Comparison of ENCODE assay signal across 35 mouse cellular contexts in the genomic region with DNA sequence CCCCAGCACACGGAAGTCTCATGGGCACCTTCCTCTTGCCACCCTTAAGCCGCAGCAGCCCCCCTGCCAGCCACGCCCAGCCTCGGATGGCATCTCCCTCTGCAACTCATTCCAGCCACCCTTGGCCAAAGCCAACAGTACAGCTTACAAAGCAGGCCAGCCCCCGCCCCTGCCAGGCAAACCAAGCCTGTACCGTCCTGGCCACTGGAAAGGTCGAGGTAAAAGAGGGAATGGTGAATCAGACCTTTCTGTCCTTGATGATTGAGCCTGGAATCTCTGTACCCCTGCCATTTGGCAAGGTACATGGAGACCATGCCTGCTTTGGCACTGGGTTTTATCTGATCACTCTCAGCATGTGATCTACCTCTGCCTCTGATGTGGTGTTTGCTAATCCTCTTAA. TPM values are rescaled to one million over a fixed set of nuclear protein-coding genes. Genes with fewer than 3 reads are reported as not detected.
A peak's percentile ranks its signal among the peaks of the same experiment; 100 is the strongest.
DNase-seq lines count a peak whose midpoint lies in the region; ATAC-seq and TF ChIP-seq lines count a peak whose summit lies in the region.
"Had no signal": no experiment of that assay in that cellular context is flagged by ENCODE, and none has a peak within 500 bp of the region (broad histone marks: within the 10 kb centered on the region; RNA-seq: fewer than 3 reads in every experiment).

No protein-coding gene starts in this region.

- 0 out of 2 replicates have a peak, but pooled peaks have one; percentile 36 for ATAC-seq in midbrain, embryonic 16.5 days
- no peak for ATAC-seq in midbrain, embryonic 11.5 days (ENCODE audit: low FRiP score)
- ATAC-seq: activated CD4-positive, CD25-positive, alpha-beta regulatory T cell, adult 4 months; forebrain, embryonic 14.5 days; liver, postnatal 0 days; lung, postnatal 0 days had no signal

- TF ChIP-seq POLR2A in heart, adult 2 months (IDR thresholded peaks at IDR 0.05; ENCODE audit: insufficient read depth, low read depth, low read length) = no peak

- H3K4me2 ChIP-seq in midbrain, embryonic 16.5 days (ENCODE audit: low read length) = no peak overlapping the region
- no peak overlapping the region for H3K4me2 ChIP-seq in midbrain, embryonic 11.5 days
- H3K4me2 ChIP-seq: embryonic facial prominence, embryonic 12.5 days; hindbrain, embryonic 13.5 days; midbrain, embryonic 12.5 days; neural tube, embryonic 15.5 days; stomach, embryonic 15.5 days had no signal

- peaks cover 59% of the 10 kb centered on the region for H3K36me3 ChIP-seq in heart, adult 2 months (ENCODE audit: control insufficient read depth, insufficient read depth, low read length)
- H3K36me3 ChIP-seq in midbrain, embryonic 16.5 days (ENCODE audit: control insufficient read depth, insufficient read depth, low read length) = peaks cover 31% of the 10 kb centered on the region
- H3K36me3 ChIP-seq in midbrain, embryonic 11.5 days (ENCODE audit: control insufficient read depth, insufficient read depth, low read length) = peaks cover 12% of the 10 kb centered on the region

- DNase-seq in heart, adult 2 months = no peak
- DNase-seq in heart, postnatal 25 days (ENCODE audit: low spot score) = no peak
- DNase-seq in midbrain, embryonic 11.5 days (ENCODE audit: low spot score, missing footprints) = no peak
- peak; percentile 65 for DNase-seq in adrenal gland, postnatal 25 days
- no peak for DNase-seq in natural killer cell, adult 2 months (ENCODE audit: low spot score in 2 of 2)
- no peak for DNase-seq in cerebellum, postnatal 25 days
- DNase-seq: cerebellum, adult 11 months; cerebellum, postnatal 10 days; gastrocnemius, postnatal 36 days; heart, postnatal 36 days; kidney, adult 2 months; liver; liver, postnatal 0 days; right cerebral cortex, adult 18-20 months; right cerebral cortex, postnatal 4 days; thymus, postnatal 25 days had no signal

- WGBS in heart, adult 2 months = 76% methylated on average over 7 of the region's 7 CpGs
- WGBS in midbrain, embryonic 16.5 days = 87% methylated on average over 7 of the region's 7 CpGs
- 91% methylated on average over 7 of the region's 7 CpGs for WGBS in midbrain, embryonic 11.5 days

- peaks cover 5% of the 10 kb centered on the region for H3K4me1 ChIP-seq in heart, adult 2 months (ENCODE audit: control insufficient read depth, insufficient read depth, low read length)
- no peaks in the 10 kb centered on the region for H3K4me1 ChIP-seq in midbrain, embryonic 16.5 days (ENCODE audit: control insufficient read depth, insufficient read depth, low read length)
- H3K4me1 ChIP-seq in midbrain, embryonic 11.5 days (ENCODE audit: control insufficient read depth, insufficient read depth, low read length) = no peaks in the 10 kb centered on the region
- H3K4me1 ChIP-seq: embryonic facial prominence, embryonic 12.5 days; hindbrain, embryonic 13.5 days; midbrain, embryonic 12.5 days; neural tube, embryonic 15.5 days; stomach, embryonic 15.5 days had no signal

- no peak for TF ChIP-seq EP300 in heart, adult 2 months (IDR thresholded peaks at IDR 0.05; ENCODE audit: insufficient read depth, low read depth, low read length)

- no peaks in the 10 kb centered on the region for H3K27me3 ChIP-seq in heart, adult 2 months (ENCODE audit: control insufficient read depth, insufficient read depth, low read length)
- no peaks in the 10 kb centered on the region for H3K27me3 ChIP-seq in midbrain, embryonic 16.5 days (ENCODE audit: control insufficient read depth, insufficient read depth, low read depth, low read length)
- no peaks in the 10 kb centered on the region for H3K27me3 ChIP-seq in midbrain, embryonic 11.5 days (ENCODE audit: control insufficient read depth, insufficient read depth, low read length)
- H3K27me3 ChIP-seq: embryonic facial prominence, embryonic 12.5 days; hindbrain, embryonic 13.5 days; midbrain, embryonic 12.5 days; neural tube, embryonic 15.5 days; stomach, embryonic 15.5 days had no signal

- peak overlapping the region; percentile 13 for H3K27ac ChIP-seq in heart, adult 2 months
- no peak overlapping the region for H3K27ac ChIP-seq in midbrain, embryonic 16.5 days (ENCODE audit: low read length)
- H3K27ac ChIP-seq in midbrain, embryonic 11.5 days (ENCODE audit: low read depth, low read length) = no peak overlapping the region
- H3K27ac ChIP-seq: embryonic facial prominence, embryonic 12.5 days; hindbrain, embryonic 13.5 days; kidney, postnatal 0 days; left cerebral cortex, adult 2 months; midbrain, embryonic 12.5 days; neural tube, embryonic 15.5 days; stomach, embryonic 15.5 days had no signal

- intact Hi-C loops in heart, adult 2 months (cut with DNase I) = loop anchor here (2.0 kb wide), 1 partner anchor 14 kb away; no protein-coding TSS in a partner anchor
- intact Hi-C loops in heart, postnatal 25 days (cut with DNase I) = no loop called here

- H3K79me2 ChIP-seq in heart, adult 2 months (replicated peaks; ENCODE audit: control insufficient read depth, insufficient read depth, low read length) = no peaks in the 10 kb centered on the region; the same call in 1 of the 2 replicates

- no peaks in the 10 kb centered on the region for H3K9me3 ChIP-seq in midbrain, embryonic 16.5 days (replicated peaks; ENCODE audit: control insufficient read depth, low read length, poor library complexity, severe bottlenecking)
- no peaks in the 10 kb centered on the region for H3K9me3 ChIP-seq in midbrain, embryonic 11.5 days (ENCODE audit: control insufficient read depth, low read length)
- H3K9me3 ChIP-seq: embryonic facial prominence, embryonic 12.5 days; hindbrain, embryonic 13.5 days; midbrain, embryonic 12.5 days; neural tube, embryonic 15.5 days; stomach, embryonic 15.5 days had no signal

- TF ChIP-seq CTCF in heart, adult 2 months (IDR thresholded peaks at IDR 0.05) = no peak

- H3K4me3 ChIP-seq in heart, adult 2 months = no peak overlapping the region
- no peak overlapping the region for H3K4me3 ChIP-seq in midbrain, embryonic 16.5 days (ENCODE audit: low read depth, low read length)
- no peak overlapping the region for H3K4me3 ChIP-seq in midbrain, embryonic 11.5 days (ENCODE audit: low read depth, low read length)
- H3K4me3 ChIP-seq: embryonic facial prominence, embryonic 12.5 days; hindbrain, embryonic 13.5 days; left cerebral cortex, adult 2 months; midbrain, embryonic 12.5 days; neural tube, embryonic 15.5 days; stomach, embryonic 15.5 days had no signal

- H3K9ac ChIP-seq in heart, adult 2 months (ENCODE audit: low read depth, low read length) = no peak overlapping the region
- H3K9ac ChIP-seq in midbrain, embryonic 16.5 days (ENCODE audit: low read depth, low read length) = no peak overlapping the region
- H3K9ac ChIP-seq in midbrain, embryonic 11.5 days (ENCODE audit: low read length) = no peak overlapping the region
- H3K9ac ChIP-seq: embryonic facial prominence, embryonic 12.5 days; hindbrain, embryonic 13.5 days; liver, postnatal 0 days; midbrain, embryonic 12.5 days; neural tube, embryonic 15.5 days; stomach, embryonic 15.5 days had no signal

RNA-seq across cellular contexts. Expression of a gene that starts 48.9 kb away (rescaled TPM):
- total RNA-seq in heart, adult 2 months (2021) = under 1 TPM in 1 of 2 experiments, not detected in 1; 0.21 TPM
- 0.12 TPM in 1 of 2 replicates, not detected in the other for polyA plus RNA-seq in heart, adult 2 months (2012; rRNA removed)
- not detected for total RNA-seq in heart, postnatal 25 days (2021)
- polyA plus RNA-seq in midbrain, embryonic 16.5 days (2015; fragmentation: Nextera tagmentation; extraction: Ambion mirVana) = not detected in 2 replicates
- polyA plus RNA-seq in midbrain, embryonic 11.5 days (2014; fragmentation: Nextera tagmentation; extraction: Ambion mirVana) = 0.10 TPM in 1 of 2 replicates, not detected in the other
- total RNA-seq in adrenal gland, postnatal 25 days (2021) = not detected in 2 replicates
- total RNA-seq: gastrocnemius, postnatal 36 days; heart, adult 8-10 months; layer of hippocampus, postnatal 10 days; left cerebral cortex, adult 2 months; left cerebral cortex, postnatal 36 days; MEL had no signal
- polyA plus RNA-seq: activated CD4-positive, CD25-positive, alpha-beta regulatory T cell, adult 4 months; brain, embryonic 14.5 days; C2C12; embryonic facial prominence, embryonic 12.5 days; forebrain, embryonic 14.5 days; heart, embryonic 14.5 days; hindbrain, embryonic 13.5 days; intestine, embryonic 14.5 days; kidney, adult 2 months; kidney, postnatal 0 days; liver, postnatal 0 days; lung, postnatal 0 days; midbrain, embryonic 12.5 days; neural tube, embryonic 15.5 days; stomach, embryonic 15.5 days had no signal
